Mouse (Mus musculus) B cell, adult 67 days (primary cell): Measurements from ENCODE around the gene Akap12. TPM values are rescaled to one million over a fixed set of nuclear protein-coding genes. Genes with fewer than 3 reads are reported as not detected.

Experiments
- total RNA-seq, 2 experiments: library from RNA; stranded (reverse); gene quantifications; 4 replicates each; pipeline ENCODE4 v1.2.4; 2023

The Akap12 gene
- total RNA-seq = 10 to 100 TPM; 18.2 to 19.8 TPM

DNA sequence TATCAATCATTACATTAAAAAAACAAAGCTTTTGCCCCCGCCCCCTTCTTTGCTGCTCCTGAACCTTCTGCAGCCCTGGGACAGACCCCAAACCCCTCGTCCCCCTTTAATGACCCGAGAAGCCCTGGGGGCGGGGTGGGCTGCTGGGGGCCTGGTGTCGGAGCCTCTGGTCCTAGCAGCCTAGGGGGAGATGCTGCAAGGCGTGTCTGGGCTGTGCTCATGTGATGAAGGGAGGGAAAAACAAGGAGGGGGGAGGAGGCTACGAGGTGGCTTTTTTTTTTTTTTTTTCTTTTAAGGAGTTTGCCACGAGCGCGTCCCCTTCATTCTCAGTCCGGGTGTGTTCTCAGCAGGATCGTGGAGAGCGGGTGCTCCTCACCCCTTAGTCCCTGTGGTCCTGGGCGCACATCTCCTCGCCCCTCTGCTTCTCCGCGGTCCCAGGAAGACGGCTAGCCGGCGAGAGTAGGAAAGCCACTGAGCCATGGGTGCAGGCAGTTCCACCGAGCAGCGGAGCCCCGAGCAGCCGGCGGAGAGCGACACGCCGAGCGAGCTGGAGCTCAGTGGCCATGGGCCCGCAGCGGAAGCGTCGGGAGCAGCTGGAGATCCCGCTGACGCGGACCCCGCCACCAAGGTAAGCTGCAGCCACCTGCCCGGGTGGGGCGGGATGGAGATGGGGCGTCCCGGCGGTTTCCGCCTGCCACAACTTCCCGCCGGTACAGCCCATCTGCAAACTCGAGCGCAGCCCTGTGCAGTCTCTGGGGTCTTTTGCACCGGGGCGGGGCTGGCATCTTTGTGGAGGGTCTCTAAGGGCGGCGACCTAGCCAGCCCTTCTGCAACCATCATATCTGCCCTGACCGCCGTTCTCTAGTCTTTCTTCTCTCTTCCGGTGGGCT lies at the start of gene Akap12:
Akap12 (plus strand) TSS at position 340 of the 890 bp plus-strand sequence.

DNA sequence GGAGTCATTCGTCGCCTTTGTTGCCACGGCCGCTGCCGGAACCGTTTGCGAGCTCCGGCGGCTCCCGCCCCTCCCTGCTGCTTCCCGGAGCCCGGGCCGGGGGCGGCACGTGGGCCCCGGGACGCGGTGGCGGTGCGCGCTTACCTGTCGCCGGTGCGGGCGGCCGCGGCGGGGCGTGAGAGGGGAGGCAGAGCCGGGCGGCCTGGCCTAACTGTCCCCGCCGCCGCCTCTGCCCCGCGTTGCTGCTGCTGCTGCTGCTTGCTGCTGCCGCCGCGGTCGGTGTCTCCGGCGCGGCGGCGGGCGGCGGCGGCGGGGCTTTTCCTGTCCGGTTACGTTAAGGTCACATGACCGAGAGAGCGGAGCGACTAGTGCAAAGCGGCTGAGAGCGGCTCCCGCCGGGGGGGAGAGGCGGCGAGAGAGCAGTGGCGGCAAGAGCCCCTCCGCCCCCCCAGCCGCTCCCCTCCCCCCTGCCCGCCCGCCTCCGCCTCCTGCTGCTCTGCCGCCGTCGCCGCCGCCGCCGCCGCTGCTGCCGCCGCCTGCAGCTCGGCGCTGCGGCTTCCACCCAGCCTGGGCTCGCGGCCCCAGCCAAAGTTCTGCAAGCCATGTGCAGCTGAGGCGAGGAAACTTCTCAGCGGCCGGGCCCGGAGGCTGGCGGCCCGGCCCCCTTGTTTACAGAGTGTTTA lies 121.7 kb downstream of the Akap12 start, which contains the start of gene Zbtb2:
Zbtb2 (minus strand) TSS at position 408 of the 683 bp plus-strand sequence.

Other genes with a start within 250 kb of the Akap12 start
- 10 to 100 TPM; 29.4 to 33.0 TPM for gene Zbtb2, start 121.7 kb downstream of the Akap12 start, total RNA-seq
- gene Rmnd1, start 166.0 kb downstream of the Akap12 start, total RNA-seq = 10 to 100 TPM; 49.8 to 64.0 TPM
- 10 to 100 TPM; 27.8 to 30.8 TPM for gene Armt1, start 166.1 kb downstream of the Akap12 start, total RNA-seq
- not detected for gene Ccdc170, start 216.1 kb downstream of the Akap12 start, total RNA-seq